Comparison of ENCODE assay signal across 28 mouse cellular contexts in genomic region chr7:34246870-34247499, GRCm38 (mm10). TPM values are rescaled to one million over a fixed set of nuclear protein-coding genes. Genes with fewer than 3 reads are reported as not detected.
DNase-seq lines count a peak whose midpoint lies in the region; TF ChIP-seq lines count a peak whose summit lies in the region.
"Had no signal": no experiment of that assay in that cellular context is flagged by ENCODE, and none has a peak within 500 bp of the region (broad histone marks: within the 10 kb centered on the region; RNA-seq: fewer than 3 reads in every experiment).

No protein-coding gene starts in this region.

- TF ChIP-seq POLR2A in ES-Bruce4 (IDR thresholded peaks at IDR 0.05; ENCODE audit: insufficient read depth, low read length) (no peak), myocyte (IDR thresholded peaks at IDR 0.05; ENCODE audit: insufficient read length, low read depth) (no peak)

- no peak overlapping the region for H3K4me2 ChIP-seq in myocyte (ENCODE audit: low read depth)
- H3K4me2 ChIP-seq: embryonic facial prominence, embryonic 13.5 days; embryonic facial prominence, embryonic 15.5 days; forebrain, embryonic 12.5 days had no signal

- H3K27me3 ChIP-seq in ES-Bruce4 (ENCODE audit: control insufficient read depth, insufficient read depth, low read length, poor library complexity, severe bottlenecking) (no peaks in the 10 kb centered on the region), myocyte (ENCODE audit: control insufficient read depth, insufficient read depth, insufficient read length) (no peaks in the 10 kb centered on the region)
- H3K27me3 ChIP-seq: embryonic facial prominence, embryonic 13.5 days; embryonic facial prominence, embryonic 15.5 days; forebrain, embryonic 12.5 days had no signal

- H3K9me3 ChIP-seq in ES-Bruce4 (replicated peaks; ENCODE audit: control insufficient read depth, insufficient read depth, low read length, poor library complexity, severe bottlenecking) = no peaks in the 10 kb centered on the region
- H3K9me3 ChIP-seq: embryonic facial prominence, embryonic 13.5 days; embryonic facial prominence, embryonic 15.5 days; forebrain, embryonic 10.5 days; forebrain, embryonic 12.5 days; G1E had no signal

- H3ac ChIP-seq in myocyte (ENCODE audit: control insufficient read depth, insufficient read length) = no peak overlapping the region

- H3K36me3 ChIP-seq in ES-Bruce4 (ENCODE audit: control insufficient read depth, insufficient read depth, low read length, poor library complexity, severe bottlenecking) (peaks cover 20% of the 10 kb centered on the region), myocyte (ENCODE audit: control insufficient read depth, insufficient read depth) (peaks cover 56% of the 10 kb centered on the region)

- H3K9ac ChIP-seq in ES-Bruce4 (ENCODE audit: low read depth, poor library complexity, severe bottlenecking) = no peak overlapping the region
- H3K9ac ChIP-seq: embryonic facial prominence, embryonic 13.5 days; embryonic facial prominence, embryonic 15.5 days; forebrain, embryonic 12.5 days had no signal

- H3K27ac ChIP-seq in ES-Bruce4 (ENCODE audit: insufficient read depth, low read length) = 0 out of 2 replicates have a peak overlapping the region, but pooled peaks have one; percentile 47
- H3K27ac ChIP-seq: embryonic facial prominence, embryonic 13.5 days; embryonic facial prominence, embryonic 15.5 days; forebrain, embryonic 10.5 days; forebrain, embryonic 12.5 days had no signal

- no peaks in the 10 kb centered on the region for H3K79me2 ChIP-seq in myocyte (ENCODE audit: control insufficient read depth, insufficient read depth)

- no peaks in the 10 kb centered on the region for H3K4me1 ChIP-seq in ES-Bruce4 (ENCODE audit: control insufficient read depth, insufficient read depth, low read length)
- H3K4me1 ChIP-seq: embryonic facial prominence, embryonic 15.5 days; forebrain, embryonic 10.5 days; forebrain, embryonic 12.5 days had no signal

- peak; percentile 45 for DNase-seq in R1 (ENCODE audit: low read depth, low spot score)
- DNase-seq in kidney, adult 18-20 months = no peak
- DNase-seq in gastrocnemius, postnatal 10 days = no peak
- DNase-seq: adrenal gland, adult 2 months; adrenal gland, postnatal 10 days; adrenal gland, postnatal 25 days; B cell, adult 2 months; cerebellum, adult 11 months; cerebellum, adult 18-20 months; cerebellum, adult 8-10 months; cerebellum, adult 9-11 months; cerebellum, postnatal 14 days; cerebellum, postnatal 36 days; embryo, embryonic 11 days had no signal

- no peak overlapping the region for H3K4me3 ChIP-seq in ES-Bruce4 (ENCODE audit: low read depth, low read length)
- no peak overlapping the region for H3K4me3 ChIP-seq in myocyte
- H3K4me3 ChIP-seq: embryonic facial prominence, embryonic 13.5 days; embryonic facial prominence, embryonic 15.5 days; erythroblast, embryonic 14.5 days; forebrain, embryonic 10.5 days; forebrain, embryonic 12.5 days had no signal

- TF ChIP-seq CTCF in ES-Bruce4 (IDR thresholded peaks at IDR 0.05; ENCODE audit: low read depth, low read length) = no peak

- TF ChIP-seq EP300 in ES-Bruce4 (IDR thresholded peaks at IDR 0.05; ENCODE audit: insufficient read depth, low read depth, low read length) = peak; percentile 62; the same call in 1 of the 2 replicates

TF ChIP-seq in myocyte, 11 proteins besides CTCF, POLR2A, EP300 and RAD21:
- TF ChIP-seq POLR2AphosphoS2 (IDR thresholded peaks at IDR 0.05; ENCODE audit: insufficient read length, low read depth) (no peak), CEBPB (IDR thresholded peaks at IDR 0.05; ENCODE audit: insufficient read depth, poor library complexity, severe bottlenecking) (no peak), TCF3 (IDR thresholded peaks at IDR 0.05; ENCODE audit: insufficient read length, low read depth) (peak; percentile 30), MYOD1 (IDR thresholded peaks at IDR 0.05; ENCODE audit: control insufficient read depth in 1 of 3, insufficient read length in 2 of 3, low read depth in 2 of 3) (peak in 2 of 3 experiments; percentile 74 to 88), MYOG (IDR thresholded peaks at IDR 0.05; ENCODE audit: control insufficient read depth in 1 of 3, insufficient read depth in 1 of 3, insufficient read length in 2 of 3, low read depth in 2 of 3) (peak; percentile 48 to 91 (median 65))

RNA-seq across cellular contexts. Expression of gene Gm6096, which starts 3.9 kb away (rescaled TPM):
- not detected in 2 replicates for polyA plus RNA-seq in ES-Bruce4 (2011; ENCODE audit: insufficient read depth, insufficient read length, low read depth, missing spikeins)
- polyA plus RNA-seq in myocyte (2012; fragmentation: generic; extraction: Trizol) = 0.13 TPM
- total RNA-seq in gastrocnemius, postnatal 10 days (2021) = not detected
- total RNA-seq: adrenal gland, adult 2 months; adrenal gland, postnatal 10 days; adrenal gland, postnatal 25 days; adrenal gland, postnatal 4 days; common myeloid progenitor, adult 5-6 weeks; G1E had no signal
- polyA plus RNA-seq: adrenal gland, adult 2 months; brain, embryonic 14.5 days; embryonic facial prominence, embryonic 11.5 days; embryonic facial prominence, embryonic 13.5 days; embryonic facial prominence, embryonic 15.5 days; erythroblast, embryonic 14.5 days; forebrain, embryonic 10.5 days; forebrain, embryonic 12.5 days; forebrain, embryonic 14.5 days; frontal cortex, adult 2 months; G1E had no signal

RNA-seq across cellular contexts. Expression of gene Gpi1, which starts 16.8 kb away (rescaled TPM):
- polyA plus RNA-seq in ES-Bruce4 (2011; ENCODE audit: insufficient read depth, insufficient read length, low read depth, missing spikeins) = 655 and 670 TPM in 2 replicates
- polyA plus RNA-seq in myocyte (2012; fragmentation: generic; extraction: Trizol) = 671 TPM
- 100 to 1,000 TPM; 954 to 962 TPM for total RNA-seq in gastrocnemius, postnatal 10 days (2021)

RNA-seq across cellular contexts. Expression of gene Pdcd2l, which starts 50.5 kb away (rescaled TPM):
- polyA plus RNA-seq in ES-Bruce4 (2011; ENCODE audit: insufficient read depth, insufficient read length, low read depth, missing spikeins) = 37.5 and 38.0 TPM in 2 replicates
- polyA plus RNA-seq in myocyte (2012; fragmentation: generic; extraction: Trizol) = 48.4 TPM
- 10 to 100 TPM; 19.5 to 23.2 TPM for total RNA-seq in gastrocnemius, postnatal 10 days (2021)
